Mouse (Mus musculus): ENCODE data around the gene Gm4791.
A peak's percentile ranks its signal among the peaks of the same experiment; 100 is the strongest.

Gm4791 gene

DNA sequence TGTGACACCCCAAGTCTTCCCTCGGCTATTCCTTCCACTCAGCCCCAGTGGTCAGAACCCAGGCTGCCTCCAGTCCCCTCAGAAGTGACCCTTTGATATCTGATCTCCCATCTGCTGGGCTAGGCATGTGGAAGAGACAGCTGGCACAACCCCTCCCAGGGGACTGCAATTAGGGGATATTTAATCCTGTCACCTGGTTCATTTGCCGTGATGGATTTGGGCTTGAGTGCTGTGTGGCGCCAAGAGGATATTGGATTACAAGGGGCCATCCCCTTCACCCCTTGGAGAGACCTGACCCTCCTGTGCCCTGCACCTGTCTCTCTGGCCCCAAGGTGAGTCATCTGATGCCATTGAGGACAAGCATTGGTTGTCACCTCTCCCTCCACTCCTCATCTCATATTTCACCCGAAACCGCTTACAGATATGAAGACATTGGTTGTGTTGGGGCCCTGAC is at the start of gene Gm4791:
Gene Gm4791, plus strand, starts transcription at position 404 of the 454 bp plus-strand sequence.
- DNase-seq (ENCODE audit: low read depth, low spot score), result no peak

DNA sequence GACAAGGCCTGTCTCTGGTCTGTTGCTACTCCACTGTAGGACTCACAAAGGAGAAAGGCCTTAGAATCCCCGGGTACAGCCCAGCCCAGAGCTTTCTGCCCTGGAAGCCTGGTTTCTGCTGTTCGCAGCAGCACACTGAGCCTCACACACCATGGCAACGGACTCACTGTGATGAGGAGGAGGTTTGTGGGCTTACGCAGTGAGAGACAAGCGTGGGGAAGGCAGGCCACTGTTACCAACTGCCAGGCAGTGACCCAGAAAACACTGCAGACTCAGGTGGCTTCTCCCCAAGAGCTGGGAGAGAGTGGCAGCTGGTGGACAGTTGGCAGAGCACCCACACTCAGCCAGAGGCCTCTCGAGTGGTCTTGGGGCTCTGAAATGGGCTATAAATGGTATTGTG is 42.3 kb upstream of the Gm4791 start:
- DNase-seq (ENCODE audit: low read depth, low spot score), result no peak

DNA sequence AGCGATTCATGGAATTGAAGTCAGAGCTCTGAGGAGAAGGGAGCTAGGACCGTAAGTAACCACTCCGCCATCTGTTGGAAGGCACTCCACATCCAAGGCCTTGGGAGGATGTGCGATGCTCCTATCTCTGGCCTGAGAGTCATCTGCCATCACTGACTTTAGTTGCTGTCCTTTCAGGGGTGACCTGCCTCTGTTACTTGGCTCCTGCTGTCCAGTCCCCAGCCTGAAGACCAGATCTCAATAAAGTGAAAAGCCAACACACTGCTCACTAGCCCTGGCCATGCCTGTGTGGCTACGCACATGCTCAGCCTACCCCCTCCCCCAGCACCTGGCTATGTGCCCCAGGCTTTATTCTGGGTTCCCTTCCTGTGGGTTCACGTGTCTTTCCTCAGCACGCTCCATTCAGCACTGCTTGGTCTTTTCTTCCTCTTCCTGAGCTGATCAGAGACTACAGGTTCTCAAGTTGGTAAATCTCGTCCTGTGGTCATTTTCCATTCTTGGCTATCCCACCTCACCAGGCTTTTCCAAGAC is 41.1 kb upstream of the Gm4791 start:
- DNase-seq (ENCODE audit: low read depth, low spot score), result no peak

DNA sequence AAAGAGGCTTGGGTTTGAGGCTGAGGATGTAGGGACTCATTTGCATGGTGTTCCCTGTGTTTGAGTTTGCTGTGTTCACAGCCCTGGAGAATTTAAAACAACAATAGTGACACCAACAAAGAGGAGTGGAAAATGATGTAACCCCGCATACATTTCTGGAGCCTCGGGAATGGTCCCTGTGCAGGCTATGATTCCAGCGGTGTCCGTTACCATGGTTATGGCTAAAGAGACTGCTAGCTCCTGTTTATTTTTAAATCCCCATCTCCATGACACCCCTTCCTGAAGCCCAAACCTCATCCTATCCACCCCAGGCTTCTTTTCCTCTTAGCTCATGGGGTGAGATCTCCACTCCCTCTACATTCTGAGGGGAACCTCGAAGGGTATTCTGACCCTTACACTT is 32.5 kb upstream of the Gm4791 start:
- DNase-seq (ENCODE audit: low read depth, low spot score), result no peak

DNA sequence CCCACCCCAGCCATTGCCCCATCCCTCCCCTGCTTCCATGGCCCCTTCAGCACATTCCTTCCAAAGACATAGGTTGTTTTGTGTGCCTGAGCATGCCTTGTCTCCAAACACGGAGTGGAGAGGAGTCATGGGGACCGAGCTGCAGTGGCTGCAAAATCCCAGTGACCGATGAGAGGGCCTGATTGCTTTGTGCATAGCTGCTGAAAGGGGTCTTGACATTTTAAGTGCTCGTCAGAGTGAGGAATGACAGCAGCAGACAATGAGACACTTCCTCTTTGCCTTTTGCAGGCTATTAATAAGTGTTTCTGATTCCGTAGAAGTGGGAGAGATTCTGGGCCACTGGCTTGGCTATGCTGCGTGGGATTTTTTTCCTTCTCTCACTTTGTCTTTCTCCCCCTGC is 29.6 kb upstream of the Gm4791 start:
- DNase-seq (ENCODE audit: low read depth, low spot score), result no peak

DNA sequence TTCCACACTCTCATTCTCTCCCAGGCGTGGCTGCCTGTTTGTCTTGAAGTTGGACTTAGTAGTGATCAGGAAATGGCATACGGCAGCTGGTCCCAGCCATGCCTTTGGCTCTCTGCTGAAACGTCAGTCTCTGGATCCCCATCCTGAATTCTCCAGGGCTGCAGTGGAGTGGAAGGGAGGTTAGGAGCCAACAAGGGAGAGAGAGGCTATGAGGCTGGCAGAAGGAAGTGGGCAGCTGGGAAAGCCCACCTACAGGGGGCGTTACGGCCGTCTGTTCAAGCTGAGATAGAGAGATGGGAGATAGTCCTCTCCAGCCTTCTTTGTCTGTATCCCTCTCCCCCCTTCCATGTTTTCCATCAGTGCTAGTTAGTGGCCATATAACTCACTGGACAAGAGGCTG is 29.1 kb upstream of the Gm4791 start:
- DNase-seq (ENCODE audit: low read depth, low spot score), result peak; percentile 21

DNA sequence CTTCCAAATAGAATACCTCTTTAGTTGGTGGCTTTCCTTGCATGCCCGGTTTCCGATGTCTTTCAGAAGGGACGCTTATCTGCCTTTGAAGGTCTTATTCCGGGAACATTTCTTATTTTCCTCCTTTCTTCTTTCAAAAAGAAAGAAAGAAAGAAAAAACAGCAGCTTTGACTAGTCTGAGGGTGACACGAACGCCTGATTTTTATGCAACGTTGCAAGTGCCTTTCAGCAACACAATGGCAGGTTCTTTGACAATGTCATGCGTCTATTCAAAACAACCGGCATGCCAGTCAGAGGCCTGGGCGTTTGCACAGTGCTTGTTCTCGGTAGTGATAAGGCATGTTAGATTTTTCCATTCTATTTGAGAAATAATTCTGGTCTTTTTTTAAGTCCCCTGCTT is 19.7 kb upstream of the Gm4791 start:
- peak; percentile 57 for DNase-seq (ENCODE audit: low read depth, low spot score)

DNA sequence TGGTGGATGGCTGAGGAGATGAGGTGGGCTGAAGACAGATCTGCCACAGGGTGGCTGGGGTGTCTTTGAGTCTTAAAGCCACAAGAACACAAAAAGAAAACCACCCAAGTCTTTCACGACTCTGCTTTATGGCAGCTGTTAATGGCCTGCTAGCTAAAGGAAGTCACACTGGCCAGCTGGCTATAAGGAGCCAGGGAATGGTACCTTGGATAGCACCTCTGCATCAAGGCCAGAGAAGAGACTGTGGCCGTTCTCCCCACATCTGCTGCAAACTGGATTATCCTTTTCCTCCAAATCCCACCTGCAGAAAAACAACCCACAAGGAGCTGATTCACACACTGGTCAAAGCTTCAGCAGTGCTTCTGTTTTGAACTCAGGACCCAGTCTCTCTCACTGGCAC is 18.4 kb upstream of the Gm4791 start:
- DNase-seq (ENCODE audit: low read depth, low spot score), result peak; percentile 62

DNA sequence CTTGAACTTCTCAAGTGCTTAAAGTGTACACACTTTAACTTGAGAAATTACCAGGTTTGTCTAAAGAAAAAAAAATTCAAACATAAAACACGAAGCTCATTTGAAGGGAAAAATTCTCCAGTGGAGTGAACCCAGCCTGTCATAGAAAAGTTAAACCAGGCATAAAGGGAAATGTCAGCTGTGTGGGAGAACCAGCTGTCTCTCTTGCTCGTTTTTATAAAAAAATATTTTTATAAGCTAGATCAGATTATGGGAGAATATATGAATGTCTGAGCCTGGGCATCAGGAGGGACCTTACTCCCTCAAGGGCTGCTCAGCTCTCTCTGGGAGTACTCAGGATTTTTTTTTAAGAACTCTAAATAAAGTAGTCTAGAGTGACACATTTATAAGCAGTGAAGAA is 15.1 kb upstream of the Gm4791 start:
- no peak for DNase-seq (ENCODE audit: low read depth, low spot score)

DNA sequence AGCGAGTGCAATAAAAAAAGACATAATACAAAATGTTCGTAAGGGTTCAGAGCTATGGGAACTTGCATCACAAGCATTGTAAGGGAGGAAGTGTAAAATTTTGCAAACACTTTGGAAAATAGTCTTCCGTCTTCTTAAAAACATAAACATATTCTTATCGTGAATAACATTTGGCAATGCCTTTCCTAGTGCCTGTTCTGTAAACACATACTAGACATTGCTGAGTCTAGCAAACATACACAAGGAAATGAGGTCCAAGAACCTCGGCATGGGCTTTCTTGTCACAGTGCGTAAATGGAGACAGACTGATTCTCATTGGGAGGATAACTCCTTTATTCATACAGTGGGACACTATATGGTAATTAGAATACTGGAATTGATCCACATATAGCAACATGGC is 43.0 kb downstream of the Gm4791 start:
- no peak for DNase-seq (ENCODE audit: low read depth, low spot score)

Data from ZHBTc4 (cell line).